Mouse (Mus musculus): Measurements from ENCODE around the gene Plxnd1. TPM values are rescaled to one million over a fixed set of nuclear protein-coding genes. Genes with fewer than 3 reads are reported as not detected.

Gene Plxnd1
- polyA plus RNA-seq, 1 experiment from 2014 or later, result 19.4 TPM

DNA sequence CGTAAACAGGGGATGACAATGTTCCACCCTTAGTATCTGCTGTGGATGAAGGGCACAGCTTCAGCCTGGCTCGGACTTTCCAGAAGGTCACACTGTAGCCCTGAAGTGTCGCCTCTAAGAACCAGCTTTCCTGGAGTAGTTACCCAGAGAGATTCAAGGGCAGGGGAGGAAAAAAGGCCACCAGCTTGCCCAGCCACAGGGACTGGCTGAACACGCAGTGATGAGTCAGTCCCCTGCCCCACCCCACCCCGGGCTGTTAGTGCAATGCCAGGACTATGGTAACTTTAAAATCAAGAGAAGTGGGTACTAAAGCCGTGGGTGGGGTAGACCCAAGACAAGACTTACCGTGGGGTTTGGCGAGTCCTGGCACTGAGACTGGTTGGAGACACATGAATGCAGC lies 19.2 kb downstream of the Plxnd1 start:
- H3K27me3 ChIP-seq (replicated peaks; ENCODE audit: control insufficient read depth, insufficient read depth, low read length), result no peaks in the 10 kb centered on the region
- no peak overlapping the region for H3K9ac ChIP-seq (replicated peaks; ENCODE audit: low read depth, low read length)
- no peaks in the 10 kb centered on the region for H3K36me3 ChIP-seq (ENCODE audit: control insufficient read depth, insufficient read depth)
- WGBS, result 88% methylated on average over 8 of the region's 8 CpGs
- H3K27ac ChIP-seq (ENCODE audit: low read length), result no peak overlapping the region
- peaks cover 18% of the 10 kb centered on the region for H3K4me1 ChIP-seq (replicated peaks; ENCODE audit: control insufficient read depth, insufficient read depth, low read length)
- H3K4me2 ChIP-seq (ENCODE audit: low read length), result no peak overlapping the region
- no peak for ATAC-seq
- no peak overlapping the region for H3K4me3 ChIP-seq (replicated peaks; ENCODE audit: low read length)
- H3K9me3 ChIP-seq (ENCODE audit: control insufficient read depth, low read length), result no peaks in the 10 kb centered on the region

DNA sequence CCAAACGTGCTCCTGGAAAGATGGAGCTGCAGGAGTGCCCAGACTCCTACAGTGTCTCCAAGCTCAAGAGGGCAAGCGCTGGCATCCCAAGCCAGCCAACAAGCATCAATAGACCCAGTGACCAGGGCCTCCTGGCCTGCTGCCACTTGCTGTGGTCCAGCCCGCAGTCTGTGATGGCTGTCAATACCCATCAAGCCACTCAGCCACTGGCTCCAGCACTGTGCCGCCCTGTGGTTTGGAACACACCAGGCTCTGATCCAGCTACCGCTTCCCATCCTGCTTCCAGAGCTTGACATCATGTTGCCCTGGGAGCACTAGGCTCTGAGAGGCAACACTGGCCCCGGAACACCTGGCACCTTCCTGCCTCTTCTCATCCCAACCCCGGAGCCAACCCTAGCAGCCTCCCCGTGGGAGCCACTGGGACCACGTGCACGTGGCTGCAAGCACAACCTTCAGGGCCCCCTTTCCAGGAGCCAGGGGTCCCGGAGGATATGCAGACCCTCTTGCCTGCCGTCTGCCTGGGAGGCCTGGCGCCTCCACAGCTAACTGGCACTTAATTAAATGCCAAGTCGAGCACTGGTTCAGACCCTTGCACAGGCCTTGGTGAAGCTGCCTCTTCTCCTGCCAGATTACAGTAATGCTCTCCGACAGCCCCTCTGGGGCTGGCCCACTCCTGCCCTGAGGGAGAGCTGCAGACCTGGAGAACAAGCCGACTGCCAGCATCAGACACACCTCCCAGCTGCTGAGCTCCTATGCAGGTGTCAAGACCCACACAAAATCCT lies 20.7 kb downstream of the Plxnd1 start:
- Histone ChIP-seq H3K27ac (ENCODE audit: low read length) (no peak overlapping the region), H3K27me3 (replicated peaks; ENCODE audit: control insufficient read depth, insufficient read depth, low read length) (no peaks in the 10 kb centered on the region), H3K4me1 (replicated peaks; ENCODE audit: control insufficient read depth, insufficient read depth, low read length) (peaks cover 18% of the 10 kb centered on the region), H3K36me3 (ENCODE audit: control insufficient read depth, insufficient read depth) (no peaks in the 10 kb centered on the region), H3K4me2 (ENCODE audit: low read length) (no peak overlapping the region), H3K9ac (replicated peaks; ENCODE audit: low read depth, low read length) (no peak overlapping the region), H3K4me3 (replicated peaks; ENCODE audit: low read length) (no peak overlapping the region), H3K9me3 (ENCODE audit: control insufficient read depth, low read length) (no peaks in the 10 kb centered on the region)
- WGBS, result 64% methylated on average over 16 of the region's 16 CpGs
- ATAC-seq, result no peak

DNA sequence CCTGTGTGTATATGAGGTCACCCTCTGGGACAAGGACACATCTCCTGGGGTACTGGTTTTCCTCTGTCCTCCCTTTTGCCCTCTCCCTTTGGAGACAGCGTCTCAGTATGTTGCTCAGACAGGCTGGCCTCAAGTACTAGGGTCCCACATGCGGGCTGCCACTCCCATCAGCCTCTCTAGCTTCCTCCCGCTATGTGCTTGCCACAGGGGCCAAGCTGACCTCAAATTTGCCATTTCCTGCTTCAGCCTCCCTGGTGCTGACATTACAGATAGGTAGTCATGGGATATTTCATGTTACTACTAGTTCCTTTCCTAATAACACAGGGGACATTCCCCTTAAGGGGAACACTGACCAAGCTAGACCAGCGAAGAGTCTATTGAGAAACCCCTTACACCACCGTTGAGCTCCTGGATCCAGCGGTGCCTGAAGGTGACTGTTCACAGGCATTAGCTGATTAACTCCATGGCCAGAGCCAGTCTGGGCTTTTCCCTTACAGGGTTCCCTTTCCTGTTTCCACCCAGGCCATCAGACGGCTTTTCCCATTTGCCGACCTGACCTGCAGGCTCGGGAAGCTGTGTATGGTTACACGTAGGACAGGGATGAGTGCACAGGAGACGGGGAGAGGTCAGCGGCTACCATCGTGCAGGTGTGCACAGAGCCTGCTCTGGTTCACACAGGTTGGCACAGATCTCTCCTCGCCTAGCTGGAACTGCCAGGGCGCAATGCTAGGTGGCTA lies 21.5 kb downstream of the Plxnd1 start:
- ATAC-seq, result no peak
- 89% methylated on average over 15 of the region's 15 CpGs for WGBS
- H3K27me3 ChIP-seq (replicated peaks; ENCODE audit: control insufficient read depth, insufficient read depth, low read length), result no peaks in the 10 kb centered on the region
- H3K27ac ChIP-seq (ENCODE audit: low read length), result no peak overlapping the region
- H3K9ac ChIP-seq (replicated peaks; ENCODE audit: low read depth, low read length), result no peak overlapping the region
- H3K36me3 ChIP-seq (ENCODE audit: control insufficient read depth, insufficient read depth), result no peaks in the 10 kb centered on the region
- H3K9me3 ChIP-seq (ENCODE audit: control insufficient read depth, low read length), result no peaks in the 10 kb centered on the region
- no peak overlapping the region for H3K4me2 ChIP-seq (ENCODE audit: low read length)
- H3K4me1 ChIP-seq (replicated peaks; ENCODE audit: control insufficient read depth, insufficient read depth, low read length), result peaks cover 18% of the 10 kb centered on the region
- H3K4me3 ChIP-seq (replicated peaks; ENCODE audit: low read length), result no peak overlapping the region

DNA sequence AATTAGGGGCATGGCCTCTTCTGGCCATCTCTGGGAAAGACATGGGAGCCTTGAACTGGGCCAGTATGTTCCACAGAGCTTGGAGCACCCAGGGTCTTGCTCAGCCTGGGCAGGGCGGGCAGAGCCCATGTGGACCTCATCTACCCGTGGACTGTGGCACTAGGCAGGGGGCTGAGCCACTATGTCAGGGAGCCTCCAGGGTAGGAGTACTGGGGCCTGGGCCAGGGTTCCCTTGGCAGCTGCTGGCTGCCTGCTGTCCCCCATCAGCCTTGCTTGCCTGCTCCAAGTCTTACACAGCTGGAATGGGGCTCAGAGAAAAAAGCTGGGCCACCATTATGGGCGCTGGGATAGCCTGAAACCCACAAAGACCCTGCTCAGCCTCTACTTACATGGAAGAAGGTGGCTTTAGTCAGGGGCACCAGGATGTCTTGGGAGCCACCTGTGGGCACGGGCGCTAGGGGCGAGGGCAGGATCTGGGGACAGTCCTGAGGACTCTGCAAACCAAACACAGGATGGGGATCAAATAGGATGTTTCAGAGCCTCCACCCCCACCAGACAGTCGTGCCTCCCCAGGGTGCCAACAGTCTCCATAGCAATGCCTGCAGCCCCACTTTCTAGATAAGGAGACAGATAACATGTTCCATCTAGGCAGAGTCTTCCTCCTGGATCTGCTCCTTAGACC lies 22.6 kb downstream of the Plxnd1 start:
- H3K9ac ChIP-seq (replicated peaks; ENCODE audit: low read depth, low read length), result no peak overlapping the region
- H3K9me3 ChIP-seq (ENCODE audit: control insufficient read depth, low read length), result no peaks in the 10 kb centered on the region
- H3K27ac ChIP-seq (ENCODE audit: low read length), result no peak overlapping the region; the same call in 1 of the 2 replicates
- WGBS, result 76% methylated on average over 7 of the region's 7 CpGs
- ATAC-seq, result peak; percentile 34
- no peak overlapping the region for H3K4me3 ChIP-seq (replicated peaks; ENCODE audit: low read length)
- H3K4me2 ChIP-seq (ENCODE audit: low read length), result no peak overlapping the region
- H3K27me3 ChIP-seq (replicated peaks; ENCODE audit: control insufficient read depth, insufficient read depth, low read length), result no peaks in the 10 kb centered on the region
- no peaks in the 10 kb centered on the region for H3K36me3 ChIP-seq (ENCODE audit: control insufficient read depth, insufficient read depth)
- H3K4me1 ChIP-seq (replicated peaks; ENCODE audit: control insufficient read depth, insufficient read depth, low read length), result peaks cover 18% of the 10 kb centered on the region

DNA sequence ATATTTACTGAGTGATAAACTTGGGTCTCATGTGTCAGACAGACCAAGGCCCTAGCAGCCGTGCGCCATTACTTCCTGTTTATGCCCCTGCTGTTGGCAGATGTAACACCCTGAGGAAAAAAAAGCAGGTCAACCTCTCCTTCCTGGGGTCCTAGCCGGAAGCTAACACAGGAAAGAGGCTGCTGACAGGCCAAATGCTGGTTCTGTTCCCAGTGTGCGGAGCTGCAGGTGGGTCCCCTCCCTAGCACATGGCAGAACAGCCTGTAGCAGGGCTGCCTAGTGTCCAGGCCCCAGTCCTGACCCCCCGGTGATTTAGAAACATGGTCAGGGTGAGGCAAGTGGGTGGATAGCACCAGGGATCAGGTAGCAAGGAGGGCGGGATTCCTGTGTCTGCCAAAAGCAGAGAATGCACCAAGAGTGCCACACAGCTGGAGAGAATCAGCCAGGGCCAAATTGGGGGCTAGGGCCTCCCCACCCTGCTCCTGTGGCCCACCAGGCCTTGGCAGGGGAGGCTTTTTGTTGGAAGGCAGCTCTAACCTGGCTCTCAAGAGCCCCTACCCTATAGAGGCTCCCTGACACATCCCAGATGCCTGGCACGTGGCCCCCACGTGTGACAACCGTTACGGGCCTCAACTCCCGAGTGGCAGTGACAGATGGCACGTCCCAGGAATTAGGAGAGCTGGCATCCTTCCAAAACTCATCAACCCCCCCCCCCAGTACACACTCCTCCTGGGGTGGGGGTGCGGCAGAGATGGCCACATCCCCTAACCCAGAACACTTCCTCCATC lies 23.3 kb downstream of the Plxnd1 start:
- Histone ChIP-seq H3K9ac (replicated peaks; ENCODE audit: low read depth, low read length) (no peak overlapping the region), H3K36me3 (ENCODE audit: control insufficient read depth, insufficient read depth) (no peaks in the 10 kb centered on the region), H3K27me3 (replicated peaks; ENCODE audit: control insufficient read depth, insufficient read depth, low read length) (no peaks in the 10 kb centered on the region), H3K27ac (ENCODE audit: low read length) (no peak overlapping the region), H3K4me2 (ENCODE audit: low read length) (no peak overlapping the region), H3K4me3 (replicated peaks; ENCODE audit: low read length) (no peak overlapping the region), H3K9me3 (ENCODE audit: control insufficient read depth, low read length) (no peaks in the 10 kb centered on the region), H3K4me1 (replicated peaks; ENCODE audit: control insufficient read depth, insufficient read depth, low read length) (peaks cover 18% of the 10 kb centered on the region)
- WGBS, result 40% methylated on average over 13 of the region's 13 CpGs
- ATAC-seq, result peak; percentile 54; the same call in 1 of the 2 replicates

DNA sequence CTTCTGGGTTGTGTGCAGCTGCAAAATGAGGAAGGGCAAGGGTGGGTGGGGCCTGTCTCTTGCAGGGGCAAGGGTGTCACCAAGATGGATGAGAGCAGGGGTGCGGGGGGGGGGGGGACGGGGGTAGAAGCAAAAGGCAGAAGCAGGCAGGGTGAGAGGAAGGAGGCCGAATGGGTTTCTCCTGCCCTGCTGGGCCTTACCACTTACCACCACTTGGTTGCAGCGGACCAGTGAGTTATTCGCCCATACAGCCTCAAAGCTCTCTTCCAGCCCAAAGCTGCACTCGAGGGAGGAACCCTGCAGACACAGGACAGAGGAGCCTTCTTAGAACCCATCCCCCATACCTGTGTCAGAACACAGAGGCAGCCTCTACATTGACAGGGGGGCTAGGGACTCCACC lies 24.9 kb downstream of the Plxnd1 start:
- no peaks in the 10 kb centered on the region for H3K27me3 ChIP-seq (replicated peaks; ENCODE audit: control insufficient read depth, insufficient read depth, low read length)
- 66% methylated on average over 4 of the region's 6 CpGs for WGBS
- peaks cover 18% of the 10 kb centered on the region for H3K4me1 ChIP-seq (replicated peaks; ENCODE audit: control insufficient read depth, insufficient read depth, low read length)
- no peaks in the 10 kb centered on the region for H3K36me3 ChIP-seq (ENCODE audit: control insufficient read depth, insufficient read depth)
- H3K9ac ChIP-seq (replicated peaks; ENCODE audit: low read depth, low read length), result no peak overlapping the region
- no peak for ATAC-seq
- H3K4me2 ChIP-seq (ENCODE audit: low read length), result no peak overlapping the region
- no peaks in the 10 kb centered on the region for H3K9me3 ChIP-seq (ENCODE audit: control insufficient read depth, low read length)
- H3K4me3 ChIP-seq (replicated peaks; ENCODE audit: low read length), result no peak overlapping the region
- no peak overlapping the region for H3K27ac ChIP-seq (ENCODE audit: low read length)

DNA sequence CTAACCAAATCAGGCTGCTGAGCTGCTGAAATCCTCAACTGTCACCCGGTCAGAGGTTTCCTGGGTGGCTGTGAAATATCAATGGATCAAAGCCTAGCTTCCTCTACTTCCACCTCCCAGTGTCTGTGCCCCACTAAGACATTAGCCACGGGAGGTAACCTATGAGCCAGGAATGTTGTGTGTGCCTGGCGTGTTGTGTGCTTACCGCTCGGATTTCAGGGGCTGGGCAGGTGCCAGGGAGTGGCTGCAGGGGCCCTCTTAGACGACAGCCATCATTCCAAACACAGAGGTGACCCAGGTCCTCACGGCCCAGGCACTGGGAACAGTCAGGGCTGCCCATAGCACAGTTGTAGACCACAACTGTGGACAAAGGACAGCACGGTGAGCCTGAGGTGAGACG lies 25.7 kb downstream of the Plxnd1 start:
- no peak overlapping the region for H3K4me3 ChIP-seq (replicated peaks; ENCODE audit: low read length)
- H3K36me3 ChIP-seq (ENCODE audit: control insufficient read depth, insufficient read depth), result no peaks in the 10 kb centered on the region

DNA sequence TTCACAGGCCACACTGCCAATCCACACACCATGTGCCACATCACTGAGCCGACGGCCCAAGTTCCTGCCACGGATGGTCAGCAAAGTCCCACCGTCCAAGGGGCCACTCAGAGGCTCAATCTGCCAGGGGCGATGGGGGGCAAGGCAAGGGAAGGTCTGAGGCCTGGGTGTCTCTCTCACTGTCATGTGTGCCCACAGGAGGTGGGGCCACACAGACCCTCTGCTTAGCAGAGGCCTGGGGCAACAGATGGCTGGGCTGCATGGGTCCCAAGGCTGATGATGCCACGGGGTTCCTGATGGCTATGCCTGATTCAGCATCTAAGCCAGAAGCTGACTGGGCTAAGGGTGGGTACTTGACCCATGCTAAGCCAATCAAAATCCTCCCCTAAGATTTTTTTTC lies 26.1 kb downstream of the Plxnd1 start:
- Histone ChIP-seq H3K36me3 (ENCODE audit: control insufficient read depth, insufficient read depth) (no peaks in the 10 kb centered on the region), H3K27me3 (replicated peaks; ENCODE audit: control insufficient read depth, insufficient read depth, low read length) (no peaks in the 10 kb centered on the region), H3K4me2 (ENCODE audit: low read length) (no peak overlapping the region), H3K4me1 (replicated peaks; ENCODE audit: control insufficient read depth, insufficient read depth, low read length) (peaks cover 11% of the 10 kb centered on the region), H3K9ac (replicated peaks; ENCODE audit: low read depth, low read length) (no peak overlapping the region), H3K27ac (ENCODE audit: low read length) (no peak overlapping the region), H3K9me3 (ENCODE audit: control insufficient read depth, low read length) (no peaks in the 10 kb centered on the region), H3K4me3 (replicated peaks; ENCODE audit: low read length) (no peak overlapping the region)
- no peak for ATAC-seq
- WGBS, result 73% methylated on average over 6 of the region's 6 CpGs

More for the DNA sequence above, 25.7 kb downstream of the Plxnd1 start:
- WGBS, result 68% methylated on average over 9 of the region's 9 CpGs
- no peak for ATAC-seq
- H3K4me1 ChIP-seq (replicated peaks; ENCODE audit: control insufficient read depth, insufficient read depth, low read length), result peaks cover 15% of the 10 kb centered on the region
- no peak overlapping the region for H3K4me2 ChIP-seq (ENCODE audit: low read length)
- H3K9ac ChIP-seq (replicated peaks; ENCODE audit: low read depth, low read length), result no peak overlapping the region
- no peak overlapping the region for H3K27ac ChIP-seq (ENCODE audit: low read length)
- no peaks in the 10 kb centered on the region for H3K9me3 ChIP-seq (ENCODE audit: control insufficient read depth, low read length)
- no peaks in the 10 kb centered on the region for H3K27me3 ChIP-seq (replicated peaks; ENCODE audit: control insufficient read depth, insufficient read depth, low read length)

DNA sequence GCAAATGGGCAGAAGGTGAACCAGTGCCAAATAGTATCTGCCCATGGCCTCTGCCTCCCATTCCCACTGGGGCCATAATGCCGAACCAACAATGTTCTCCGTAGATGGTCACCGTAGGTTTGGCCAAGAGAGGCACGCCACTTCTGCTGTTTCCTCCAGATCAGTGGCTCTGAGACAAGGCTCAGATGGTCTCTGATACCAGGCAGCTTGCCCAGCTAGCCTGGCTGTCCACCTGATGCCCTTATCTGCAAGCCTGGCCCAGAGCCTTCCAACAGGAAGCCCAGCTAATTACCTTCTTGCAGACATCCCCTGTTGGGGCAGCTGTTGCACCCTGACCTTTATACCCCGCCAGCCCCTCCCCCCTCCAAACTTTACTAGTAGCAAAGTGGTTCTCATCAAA lies 26.7 kb downstream of the Plxnd1 start:
- ATAC-seq, result no peak
- no peak overlapping the region for H3K27ac ChIP-seq (ENCODE audit: low read length)
- WGBS, result 85% methylated on average over 5 of the region's 5 CpGs

More for the DNA sequence above, 26.7 kb downstream of the Plxnd1 start:
- Histone ChIP-seq H3K4me2 (ENCODE audit: low read length) (no peak overlapping the region), H3K9me3 (ENCODE audit: control insufficient read depth, low read length) (no peaks in the 10 kb centered on the region), H3K4me1 (replicated peaks; ENCODE audit: control insufficient read depth, insufficient read depth, low read length) (peaks cover 11% of the 10 kb centered on the region), H3K36me3 (ENCODE audit: control insufficient read depth, insufficient read depth) (no peaks in the 10 kb centered on the region), H3K4me3 (replicated peaks; ENCODE audit: low read length) (no peak overlapping the region), H3K27me3 (replicated peaks; ENCODE audit: control insufficient read depth, insufficient read depth, low read length) (no peaks in the 10 kb centered on the region), H3K9ac (replicated peaks; ENCODE audit: low read depth, low read length) (no peak overlapping the region)

Measured in forebrain, embryonic 16.5 days (tissue).